Mouse (Mus musculus) NIH3T3 (cell line): ENCODE measurements around the gene Ccdc159.

Experiments used
- DNase-seq: peaks from one replicate; pipeline ENCODE4 v3.0.0-alpha.2; 2012; ENCODE audit warnings: low read depth

Gene Ccdc159

GRCm38 (mm10) chr9:21927208-21927753 is at the start of gene Ccdc159, which contains the start of gene Tmem205:
TSS of gene Ccdc159 (plus strand) at chr9:21927471.
TSS of gene Tmem205 (minus strand) at chr9:21927556.
- DNase-seq, result peak; percentile 97

GRCm38 (mm10) chr9:21889229-21889628 is 38.0 kb upstream of the Ccdc159 start:
- peak; percentile 33 for DNase-seq

- peak; percentile 66 for DNase-seq
Measured at GRCm38 (mm10) chr9:21901223-21901820, 25.9 kb upstream of the Ccdc159 start.

- DNase-seq, result peak; percentile 69
Measured at GRCm38 (mm10) chr9:21904031-21904430, 23.2 kb upstream of the Ccdc159 start.

GRCm38 (mm10) chr9:21908216-21908615 is 19.1 kb upstream of the Ccdc159 start:
- no peak for DNase-seq

GRCm38 (mm10) chr9:21909474-21910223 is 17.6 kb upstream of the Ccdc159 start:
- no peak for DNase-seq

DNA sequence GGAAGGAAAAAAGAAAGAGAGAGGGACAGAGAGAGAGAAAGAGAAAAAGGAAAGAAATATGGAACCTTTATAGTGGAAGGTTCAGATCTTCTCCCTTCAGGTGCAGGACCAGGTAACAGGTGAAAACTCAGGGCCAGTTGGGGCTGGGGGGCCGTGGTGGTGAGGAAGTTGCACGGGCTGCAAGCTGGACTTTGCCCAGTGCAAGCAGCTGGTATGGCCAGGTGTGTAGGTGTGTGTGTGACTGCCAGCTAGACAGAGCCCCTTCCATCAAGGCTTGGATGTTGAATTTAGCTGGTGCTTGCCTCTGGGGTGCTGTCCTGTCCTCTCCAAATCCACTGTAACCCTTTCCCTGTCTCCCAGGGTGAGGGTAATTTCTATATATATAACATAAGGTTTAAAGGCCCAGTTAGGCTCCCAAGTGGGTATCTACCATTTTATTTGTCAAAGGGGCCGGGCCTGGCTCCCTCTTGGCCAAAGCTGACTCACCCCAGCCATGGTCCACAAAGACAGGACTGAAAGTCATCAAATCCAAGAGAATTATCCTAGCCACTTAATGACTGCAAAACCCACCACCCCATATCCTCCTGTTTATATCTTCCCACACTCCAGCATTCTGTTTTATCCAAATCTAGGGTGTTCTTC is 10.3 kb upstream of the Ccdc159 start:
- DNase-seq, result no peak

DNA sequence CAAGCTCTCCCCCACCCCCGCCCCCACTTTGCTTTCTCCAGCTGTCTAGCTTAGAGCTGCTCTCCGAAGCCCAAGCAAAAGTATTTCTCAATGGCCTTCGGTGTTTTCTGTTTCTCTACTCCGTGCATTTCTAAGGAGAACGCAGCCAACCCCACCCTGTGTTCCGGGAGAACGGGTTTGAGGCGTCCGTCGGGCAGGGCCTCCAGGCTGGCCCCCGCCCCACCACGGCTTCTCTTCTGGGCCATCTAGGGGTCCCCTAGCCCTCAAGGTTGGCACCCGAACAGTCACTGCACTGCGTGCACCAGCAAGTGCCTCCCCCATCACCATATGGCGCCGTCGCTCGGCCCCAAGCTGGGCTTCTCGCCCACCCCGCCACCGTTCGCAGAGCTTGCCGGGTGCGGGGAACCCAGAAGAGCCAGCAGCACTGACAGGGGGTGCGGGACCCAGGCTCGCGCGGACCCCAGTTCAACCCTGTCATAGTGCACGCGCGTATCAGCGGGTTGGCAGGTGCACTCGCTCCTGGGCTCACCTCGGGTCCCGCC is 9.7 kb upstream of the Ccdc159 start:
- DNase-seq, result peak; percentile 19

- peak; percentile 96 for DNase-seq
Measured at GRCm38 (mm10) chr9:21918035-21918592, 9.2 kb upstream of the Ccdc159 start, which contains the start of gene Rab3d. TSS of gene Rab3d (minus strand) at chr9:21918192.

DNA sequence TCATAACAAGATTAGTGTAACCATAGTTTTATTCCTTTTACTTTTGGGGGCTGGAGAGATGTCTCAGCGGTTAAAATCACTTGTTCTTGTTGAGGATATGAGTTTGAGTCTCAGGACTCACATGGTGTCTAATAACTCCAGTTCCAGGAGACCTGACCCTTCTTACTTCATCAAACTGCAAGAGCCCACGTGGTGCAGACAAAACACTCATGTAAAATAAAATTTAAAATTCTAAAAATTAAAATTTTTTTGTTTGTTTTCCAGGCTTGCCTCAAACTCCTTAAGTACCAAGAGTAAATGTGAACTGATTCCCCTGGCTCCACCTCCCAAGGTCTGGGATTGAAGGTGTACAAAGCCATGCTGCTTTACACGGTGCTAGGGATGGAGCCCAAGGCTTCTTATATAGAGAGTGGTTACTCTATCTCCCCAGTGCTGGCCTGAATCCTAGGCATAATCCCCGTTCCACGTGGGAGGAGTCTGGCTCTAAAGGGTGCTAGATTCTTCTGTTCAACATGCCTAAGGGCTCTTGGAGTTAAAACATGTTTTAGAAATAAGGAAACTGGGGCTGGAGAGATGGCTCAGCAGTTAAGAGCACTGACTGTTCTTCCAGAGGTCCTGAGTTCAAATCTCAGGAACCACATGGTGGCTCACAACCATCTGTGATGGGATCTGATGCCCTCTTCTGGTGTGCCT is 8.4 kb upstream of the Ccdc159 start:
- peak; percentile 53 for DNase-seq

- no peak for DNase-seq
Measured at GRCm38 (mm10) chr9:21923036-21923435, 4.2 kb upstream of the Ccdc159 start.

DNA sequence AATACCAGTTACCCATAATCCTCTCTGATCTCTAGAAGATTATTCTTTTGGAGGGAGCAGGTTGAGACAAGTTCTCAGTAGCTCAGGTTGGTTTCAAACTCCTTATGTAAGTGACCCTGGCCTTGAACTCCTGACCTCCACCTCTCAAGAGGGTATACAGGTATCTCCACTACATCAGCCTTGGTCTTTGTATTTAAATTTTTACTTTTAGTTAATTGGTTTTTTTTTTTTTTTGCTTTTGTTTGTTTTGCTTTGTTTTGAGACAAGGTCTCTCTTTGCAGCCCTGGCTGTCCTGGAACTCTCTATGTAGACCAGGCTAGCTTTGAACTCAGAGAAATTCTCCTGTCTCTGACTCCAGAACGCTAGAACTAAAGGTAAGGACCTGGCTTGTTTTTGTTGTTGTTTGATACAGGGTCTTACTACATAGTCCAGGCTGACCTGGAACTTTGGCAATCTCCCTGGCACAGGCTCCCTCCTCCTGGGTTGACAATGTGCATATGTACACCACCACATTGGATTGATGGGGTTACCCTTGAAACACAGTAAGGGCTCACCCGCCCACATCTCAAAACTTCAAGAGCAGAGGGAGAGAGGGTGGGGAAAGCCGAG is 3.7 kb upstream of the Ccdc159 start:
- DNase-seq, result no peak

DNA sequence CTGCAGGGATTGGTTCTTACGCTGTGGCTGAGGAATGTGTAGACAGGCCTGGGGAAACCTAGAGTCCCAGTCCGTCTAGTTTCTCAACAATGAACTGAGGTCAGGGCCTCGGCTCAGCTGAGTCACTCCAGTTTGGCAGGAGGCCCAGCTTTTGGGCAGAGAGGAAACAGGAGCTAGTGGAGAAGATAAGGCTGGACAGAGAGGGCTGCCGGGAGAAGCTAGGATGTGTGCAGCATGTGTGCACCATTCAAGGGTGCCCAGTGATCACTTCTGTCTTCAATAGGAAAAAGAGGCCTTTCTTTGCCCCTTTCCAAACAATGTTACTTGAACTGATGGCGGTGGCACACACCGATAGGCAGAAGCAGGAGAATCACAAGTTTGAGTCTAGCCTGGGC is 3.2 kb upstream of the Ccdc159 start:
- DNase-seq, result peak; percentile 98

DNA sequence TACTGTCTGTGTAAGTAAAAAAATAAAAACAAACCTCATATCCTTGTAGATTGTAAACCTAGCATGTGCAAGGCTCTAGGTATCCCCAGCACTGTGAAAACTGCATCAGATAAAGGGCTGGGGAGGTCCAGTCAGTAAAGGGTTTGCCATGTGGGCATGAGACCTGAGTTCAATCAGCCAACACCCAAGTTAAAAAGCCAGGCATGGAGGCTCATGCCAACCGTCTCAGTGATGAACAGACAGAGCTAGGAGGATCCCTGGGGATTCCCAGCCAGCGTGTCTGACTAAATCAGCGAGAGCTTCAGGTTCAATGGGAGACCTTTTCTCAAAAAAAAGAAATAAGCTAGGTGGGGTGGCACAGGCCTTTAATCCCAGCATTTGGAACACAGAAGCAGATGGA is 2.2 kb upstream of the Ccdc159 start:
- no peak for DNase-seq

GRCm38 (mm10) chr9:21925506-21925905 is 1.8 kb upstream of the Ccdc159 start:
- no peak for DNase-seq

DNA sequence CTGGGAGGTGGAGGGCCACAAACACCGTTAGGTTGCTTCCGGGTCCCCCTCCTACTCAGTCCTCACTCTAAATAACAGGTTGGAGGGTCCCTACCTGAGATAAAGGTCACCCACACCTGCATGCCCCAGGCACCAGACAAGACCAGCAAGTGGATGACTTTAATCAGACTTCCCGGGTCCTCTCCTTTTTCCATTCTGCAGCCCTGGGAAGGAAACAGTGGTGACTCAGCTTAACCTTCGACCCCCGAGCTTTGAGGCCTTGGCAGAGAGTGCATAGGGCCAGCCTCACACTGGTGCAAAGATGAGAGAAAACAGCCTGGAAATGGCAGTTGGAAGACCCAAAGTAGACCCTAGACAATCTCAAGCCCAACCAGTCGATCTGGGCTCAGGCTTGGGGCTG is 1.1 kb upstream of the Ccdc159 start:
- DNase-seq, result peak; percentile 66

DNA sequence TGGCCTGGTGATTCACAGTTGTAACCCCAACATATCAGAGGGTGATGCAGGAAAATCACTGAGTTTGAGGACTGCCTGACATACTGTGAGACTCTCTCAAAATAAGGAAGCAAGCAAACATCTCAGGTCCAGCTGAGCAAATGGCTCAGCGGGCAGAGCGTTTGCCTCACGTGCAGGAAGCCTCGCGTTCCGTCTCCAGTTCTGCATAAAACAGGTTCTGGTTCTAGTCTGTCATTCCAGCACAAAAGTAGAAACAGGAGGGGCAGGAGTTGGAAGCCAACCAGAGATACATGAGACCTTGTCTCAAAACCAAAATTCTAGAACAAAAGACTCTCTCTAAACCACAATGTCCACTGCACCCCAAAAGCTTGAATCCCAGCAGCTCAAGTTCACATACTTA is 487 bp upstream of the Ccdc159 start:
- DNase-seq, result peak; percentile 53

- no peak for DNase-seq
Measured at GRCm38 (mm10) chr9:21929208-21929607, 1.9 kb downstream of the Ccdc159 start.

GRCm38 (mm10) chr9:21932006-21932405 is 4.7 kb downstream of the Ccdc159 start:
- DNase-seq, result no peak

GRCm38 (mm10) chr9:21932445-21933137 is 5.3 kb downstream of the Ccdc159 start:
- DNase-seq, result no peak
